In genomic region chr2:132028894-132029605, GRCm38 (mm10) we compare ENCODE assay signal across 8 mouse cellular contexts. TPM values are rescaled to one million over a fixed set of nuclear protein-coding genes. Genes with fewer than 3 reads are reported as not detected.
DNase-seq lines count a peak whose midpoint lies in the region; ATAC-seq and TF ChIP-seq lines count a peak whose summit lies in the region.

No protein-coding gene starts in this region.

- no peak for ATAC-seq in G1E (ENCODE audit: extremely low read depth, insufficient number of reproducible peaks, low FRiP score, poor library complexity, severe bottlenecking)
- no peak for ATAC-seq in embryonic facial prominence, embryonic 13.5 days (ENCODE audit: insufficient number of reproducible peaks, insufficient read depth, low FRiP score, low TSS enrichment, low read depth)
- no peak; the same call in 1 of the 2 replicates for ATAC-seq in limb, embryonic 14.5 days (ENCODE audit: low FRiP score, low read depth)
- ATAC-seq in midbrain, embryonic 12.5 days (ENCODE audit: low FRiP score, low read depth) = peak; percentile 14

- H3K9me3 ChIP-seq in G1E (replicated peaks) = no peaks in the 10 kb centered on the region
- no peaks in the 10 kb centered on the region for H3K9me3 ChIP-seq in embryonic facial prominence, embryonic 13.5 days
- no peaks in the 10 kb centered on the region for H3K9me3 ChIP-seq in hindbrain, embryonic 10.5 days
- H3K9me3 ChIP-seq in limb, embryonic 14.5 days (ENCODE audit: control insufficient read depth, low read length) = no peaks in the 10 kb centered on the region
- no peaks in the 10 kb centered on the region for H3K9me3 ChIP-seq in midbrain, embryonic 12.5 days

- no peak for TF ChIP-seq POLR2A in limb, embryonic 14.5 days (IDR thresholded peaks at IDR 0.05; ENCODE audit: borderline replicate concordance, extremely low read depth, insufficient read depth, insufficient read length)

- H3K4me2 ChIP-seq in embryonic facial prominence, embryonic 13.5 days = peak overlapping the region; percentile 93
- H3K4me2 ChIP-seq in limb, embryonic 14.5 days (replicated peaks; ENCODE audit: low read depth, low read length, severe bottlenecking) = peak overlapping the region; percentile 89
- peak overlapping the region; percentile 94 for H3K4me2 ChIP-seq in midbrain, embryonic 12.5 days (replicated peaks)

- peaks cover 39% of the 10 kb centered on the region for H3K27me3 ChIP-seq in G1E (ENCODE audit: insufficient read depth, low read length)
- peaks cover 56% of the 10 kb centered on the region for H3K27me3 ChIP-seq in embryonic facial prominence, embryonic 13.5 days
- H3K27me3 ChIP-seq in hindbrain, embryonic 10.5 days (ENCODE audit: insufficient read depth, poor library complexity, severe bottlenecking) = peaks cover 22% of the 10 kb centered on the region
- H3K27me3 ChIP-seq in limb, embryonic 14.5 days (ENCODE audit: control insufficient read depth, insufficient read depth, low read length) = peaks cover 29% of the 10 kb centered on the region
- H3K27me3 ChIP-seq in midbrain, embryonic 12.5 days = peaks cover 4% of the 10 kb centered on the region; the same call in 1 of the 2 replicates
- H3K27me3 ChIP-seq in splenic B cell, adult 2 months (ENCODE audit: control insufficient read depth, insufficient read depth, low read length, poor library complexity, severe bottlenecking) = no peaks in the 10 kb centered on the region

- H3K4me3 ChIP-seq in G1E (ENCODE audit: low read depth, low read length) = peak overlapping the region; percentile 44; the same call in 1 of the 2 replicates
- peak overlapping the region; percentile 58 for H3K4me3 ChIP-seq in embryonic facial prominence, embryonic 13.5 days
- peak overlapping the region; percentile 75 for H3K4me3 ChIP-seq in hindbrain, embryonic 10.5 days
- peak overlapping the region; percentile 50 for H3K4me3 ChIP-seq in limb, embryonic 14.5 days (replicated peaks; ENCODE audit: low read length)
- H3K4me3 ChIP-seq in midbrain, embryonic 12.5 days = peak overlapping the region; percentile 70

- no peak for TF ChIP-seq CTCF in G1E (IDR thresholded peaks at IDR 0.05; ENCODE audit: low read depth, low read length)

- no peaks in the 10 kb centered on the region for H3K36me3 ChIP-seq in G1E (replicated peaks)
- no peaks in the 10 kb centered on the region for H3K36me3 ChIP-seq in embryonic facial prominence, embryonic 13.5 days
- H3K36me3 ChIP-seq in hindbrain, embryonic 10.5 days = peaks cover 10% of the 10 kb centered on the region; the same call in 1 of the 2 replicates
- no peaks in the 10 kb centered on the region for H3K36me3 ChIP-seq in limb, embryonic 14.5 days (ENCODE audit: control insufficient read depth, insufficient read depth, low read length)
- no peaks in the 10 kb centered on the region for H3K36me3 ChIP-seq in midbrain, embryonic 12.5 days
- H3K36me3 ChIP-seq in splenic B cell, adult 2 months (ENCODE audit: control insufficient read depth, insufficient read depth, low read length, poor library complexity, severe bottlenecking) = no peaks in the 10 kb centered on the region

- under 1% methylated on average over 36 of the region's 36 CpGs for WGBS in embryonic facial prominence, embryonic 13.5 days
- under 1% methylated on average over 36 of the region's 36 CpGs for whole genome bisulfite sequencing in hindbrain, embryonic 10.5 days
- under 1% methylated on average over 36 of the region's 36 CpGs for WGBS in limb, embryonic 14.5 days
- under 1% methylated on average over 36 of the region's 36 CpGs for WGBS in midbrain, embryonic 12.5 days

- H3K27ac ChIP-seq in embryonic facial prominence, embryonic 13.5 days = no peak overlapping the region
- peak overlapping the region; percentile 94 for H3K27ac ChIP-seq in hindbrain, embryonic 10.5 days
- peak overlapping the region; percentile 46; the same call in 1 of the 2 replicates for H3K27ac ChIP-seq in limb, embryonic 14.5 days (replicated peaks; ENCODE audit: low read depth, low read length)
- peak overlapping the region; percentile 92 for H3K27ac ChIP-seq in midbrain, embryonic 12.5 days (replicated peaks)

- peak overlapping the region; percentile 67 for H3K9ac ChIP-seq in embryonic facial prominence, embryonic 13.5 days
- peak overlapping the region; percentile 53 for H3K9ac ChIP-seq in limb, embryonic 14.5 days (ENCODE audit: low read depth, low read length, severe bottlenecking)
- H3K9ac ChIP-seq in midbrain, embryonic 12.5 days (replicated peaks) = peak overlapping the region; percentile 75

- peak; percentile 14 for DNase-seq in cerebellum, adult 8-10 months
- no peak for DNase-seq in cerebellum, adult 11-12 months
- no peak for DNase-seq in G1E (ENCODE audit: low spot score)
- peak; percentile 56 for DNase-seq in hindbrain, embryonic 10.5 days (ENCODE audit: low spot score)
- DNase-seq in limb, embryonic 14.5 days (ENCODE audit: low spot score) = no peak
- peak; percentile 80 for DNase-seq in splenic B cell, adult 2 months (ENCODE audit: low read depth, low spot score)

- H3K4me1 ChIP-seq in G1E (ENCODE audit: insufficient read depth, low read depth, low read length) = peaks cover 8% of the 10 kb centered on the region; the same call in 1 of the 2 replicates
- H3K4me1 ChIP-seq in embryonic facial prominence, embryonic 13.5 days = peaks cover 18% of the 10 kb centered on the region
- peaks cover 53% of the 10 kb centered on the region for H3K4me1 ChIP-seq in hindbrain, embryonic 10.5 days (replicated peaks)
- peaks cover 10% of the 10 kb centered on the region for H3K4me1 ChIP-seq in limb, embryonic 14.5 days (ENCODE audit: control insufficient read depth, insufficient read depth, low read length)
- peaks cover 32% of the 10 kb centered on the region for H3K4me1 ChIP-seq in midbrain, embryonic 12.5 days

RNA-seq across cellular contexts. Expression of gene Rassf2, which starts 1.0 kb away (rescaled TPM):
- total RNA-seq in G1E (2014; fragmentation: Nextera tagmentation) = 0.30 TPM in 1 of 2 replicates, not detected in the other
- total RNA-seq in G1E (2017) = 1.1 and 1.2 TPM in 2 replicates
- 0.03 and 0.11 TPM in 2 replicates for polyA plus RNA-seq in G1E (2012)
- polyA plus RNA-seq in embryonic facial prominence, embryonic 13.5 days (2015; fragmentation: Nextera tagmentation; extraction: Ambion mirVana) = 5.0 and 6.8 TPM in 2 replicates
- 28.6 and 33.5 TPM in 2 replicates for polyA plus RNA-seq in hindbrain, embryonic 10.5 days (2016; fragmentation: Nextera tagmentation; extraction: Ambion mirVana)
- polyA plus RNA-seq in limb, embryonic 14.5 days (2012; rRNA removed) = 12.6 and 13.2 TPM in 2 replicates
- polyA plus RNA-seq in limb, embryonic 14.5 days (2014; fragmentation: Nextera tagmentation; extraction: Ambion mirVana) = 14.6 and 15.1 TPM in 2 replicates
- polyA plus RNA-seq in midbrain, embryonic 12.5 days (2016; fragmentation: Nextera tagmentation; extraction: Ambion mirVana) = 35.2 and 36.6 TPM in 2 replicates

Comparison
In these comparisons a context has a peak if more than half of its experiments do, and no peak if none do; other contexts are left out.
1. DNase-seq: peak in cerebellum, adult 8-10 months (single experiment), hindbrain, embryonic 10.5 days (single experiment) and splenic B cell, adult 2 months (single experiment); none in cerebellum, adult 11-12 months (single experiment), G1E (single experiment) and limb, embryonic 14.5 days (single experiment).
2. Peak in every context shown above with its lines, with median percentiles within 50 percentile points of each other: H3K4me3 ChIP-seq, H3K4me2 ChIP-seq and H3K9ac ChIP-seq.